Mouse (Mus musculus) bone marrow, adult 2 months (tissue): ENCODE results near the gene Magi2. TPM values are rescaled to one million over a fixed set of nuclear protein-coding genes. Genes with fewer than 3 reads are reported as not detected.

Experiments used
- H3K27ac ChIP-seq: fragments of 200-500 bp; 2 replicates; pipeline ENCODE4 v1.5.1; 2012; ENCODE audit warnings: low read depth, mild to moderate bottlenecking, control low read depth, inconsistent platforms, low read length; ENCODE audit not compliant: control insufficient read depth, poor library complexity, insufficient read depth
- H3K4me1 ChIP-seq: fragments of 200-500 bp; 2 replicates; pipeline ENCODE4 v1.6.1; 2011; ENCODE audit warnings: low read length; ENCODE audit not compliant: control insufficient read depth, insufficient read depth
- H3K4me3 ChIP-seq: fragments of 200-500 bp; replicated peaks from 2 replicates; pipeline ENCODE3; 2011; ENCODE audit warnings: mild to moderate bottlenecking, low read depth, low read length, control low read depth; ENCODE audit not compliant: control insufficient read depth
- CTCF ChIP-seq: fragments of 200-500 bp; IDR thresholded peaks from 2 replicates; pipeline ENCODE4 v1.5.1; 2011; ENCODE audit warnings: low read length, control low read depth; ENCODE audit not compliant: control insufficient read depth, insufficient read depth
- POLR2A ChIP-seq: fragments of 200-500 bp; IDR thresholded peaks from 2 replicates; pipeline ENCODE4 v1.6.1; 2011; ENCODE audit warnings: low read depth, mild to moderate bottlenecking, control low read depth, low read length, borderline replicate concordance; ENCODE audit not compliant: control insufficient read depth
- WGBS: fragments of 180-500 bp; shearing (Covaris S2); methylation state at CpG from one replicate; pipeline ENCODE4 v1.1.7; 2018; 5-methylcytosine and 5-hydroxymethylcytosine counted together
- polyA plus RNA-seq: library from polyadenylated mRNA; stranded (reverse); fragments of >200 nt; gene quantifications from 2 replicates; pipeline ENCODE4 v1.2.4, GENCODE M21; 2011; ENCODE audit warnings: low replicate concordance; ENCODE audit not compliant: missing spikeins, insufficient read depth, insufficient read length

Gene Magi2
- polyA plus RNA-seq, 1 experiment, result 0.47 TPM

DNA sequence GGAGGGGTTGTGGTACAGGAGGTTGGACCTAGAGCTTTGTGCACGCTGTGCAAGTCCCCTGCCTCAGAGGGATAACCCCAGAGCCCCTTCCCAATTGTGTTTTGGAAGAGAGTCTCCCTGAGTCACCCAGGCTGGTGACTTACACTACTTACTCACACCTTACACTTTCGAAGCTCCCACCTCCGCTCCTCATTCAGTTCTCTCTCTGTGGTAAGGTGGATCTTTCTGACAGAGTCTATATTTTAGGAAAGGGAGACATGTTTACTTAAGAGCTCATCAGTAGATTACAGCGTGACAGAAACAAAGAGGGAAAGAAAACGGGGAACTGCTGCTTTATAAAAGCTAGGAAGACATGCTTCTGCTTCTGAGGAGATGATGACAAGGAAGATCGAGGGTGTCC lies 1457.3 kb downstream of the Magi2 start:
- 72% methylated on average over 6 of the region's 6 CpGs for WGBS
- Histone ChIP-seq H3K4me3 (no peak overlapping the region), H3K4me1 (no peaks in the 10 kb centered on the region; the same call in 1 of the 2 replicates), H3K27ac (no peak overlapping the region)
- no peak for TF ChIP-seq POLR2A
- no peak for TF ChIP-seq CTCF

DNA sequence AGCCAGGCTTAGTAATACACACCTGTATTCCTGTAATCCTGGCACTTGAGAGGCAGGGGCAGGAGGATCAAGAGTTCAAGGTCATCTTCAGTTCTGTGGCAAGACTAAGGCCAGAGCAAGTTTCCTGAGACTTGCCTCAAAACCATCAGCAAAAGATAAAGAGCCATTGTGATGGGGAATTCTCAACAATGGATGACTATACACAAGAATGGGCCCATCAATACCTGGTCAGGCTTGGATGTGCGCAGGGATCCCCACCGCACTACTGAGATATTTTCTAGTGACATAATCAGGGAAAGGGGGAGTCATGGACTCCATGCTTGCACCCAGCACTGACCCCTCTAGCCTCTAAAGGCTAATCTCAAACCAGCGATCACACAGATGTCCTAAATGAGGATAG lies 1465.4 kb downstream of the Magi2 start:
- 87% methylated on average over 3 of the region's 3 CpGs for WGBS
- no peak overlapping the region for H3K4me3 ChIP-seq
- TF ChIP-seq CTCF (no peak), POLR2A (no peak)
- no peaks in the 10 kb centered on the region for H3K4me1 ChIP-seq
- H3K27ac ChIP-seq, result no peak overlapping the region

DNA sequence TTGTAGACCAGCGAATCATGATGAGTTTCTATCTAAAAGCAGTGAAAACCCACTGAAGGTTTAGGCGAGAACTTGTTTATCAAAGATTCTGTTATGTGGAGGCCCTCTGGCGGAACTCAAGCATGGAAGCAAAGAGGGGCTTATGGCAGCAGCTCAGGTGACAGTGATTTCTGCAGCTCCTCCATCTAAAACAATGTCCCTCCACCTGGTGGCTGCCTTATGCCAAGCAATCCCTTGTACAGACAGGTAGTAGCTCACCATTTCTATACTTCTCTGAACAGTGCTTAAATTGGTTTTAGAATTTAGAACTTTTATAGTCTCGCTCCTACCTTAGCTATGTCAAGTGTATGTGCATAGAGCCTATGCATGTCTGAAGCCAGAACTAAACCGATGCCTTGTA lies 1472.3 kb downstream of the Magi2 start:
- no peak overlapping the region for H3K4me3 ChIP-seq
- TF ChIP-seq POLR2A (no peak), CTCF (no peak)
- H3K4me1 ChIP-seq, result no peaks in the 10 kb centered on the region; the same call in 1 of the 2 replicates
- H3K27ac ChIP-seq, result no peak overlapping the region
- WGBS, result 81% methylated on average over 5 of the region's 5 CpGs

DNA sequence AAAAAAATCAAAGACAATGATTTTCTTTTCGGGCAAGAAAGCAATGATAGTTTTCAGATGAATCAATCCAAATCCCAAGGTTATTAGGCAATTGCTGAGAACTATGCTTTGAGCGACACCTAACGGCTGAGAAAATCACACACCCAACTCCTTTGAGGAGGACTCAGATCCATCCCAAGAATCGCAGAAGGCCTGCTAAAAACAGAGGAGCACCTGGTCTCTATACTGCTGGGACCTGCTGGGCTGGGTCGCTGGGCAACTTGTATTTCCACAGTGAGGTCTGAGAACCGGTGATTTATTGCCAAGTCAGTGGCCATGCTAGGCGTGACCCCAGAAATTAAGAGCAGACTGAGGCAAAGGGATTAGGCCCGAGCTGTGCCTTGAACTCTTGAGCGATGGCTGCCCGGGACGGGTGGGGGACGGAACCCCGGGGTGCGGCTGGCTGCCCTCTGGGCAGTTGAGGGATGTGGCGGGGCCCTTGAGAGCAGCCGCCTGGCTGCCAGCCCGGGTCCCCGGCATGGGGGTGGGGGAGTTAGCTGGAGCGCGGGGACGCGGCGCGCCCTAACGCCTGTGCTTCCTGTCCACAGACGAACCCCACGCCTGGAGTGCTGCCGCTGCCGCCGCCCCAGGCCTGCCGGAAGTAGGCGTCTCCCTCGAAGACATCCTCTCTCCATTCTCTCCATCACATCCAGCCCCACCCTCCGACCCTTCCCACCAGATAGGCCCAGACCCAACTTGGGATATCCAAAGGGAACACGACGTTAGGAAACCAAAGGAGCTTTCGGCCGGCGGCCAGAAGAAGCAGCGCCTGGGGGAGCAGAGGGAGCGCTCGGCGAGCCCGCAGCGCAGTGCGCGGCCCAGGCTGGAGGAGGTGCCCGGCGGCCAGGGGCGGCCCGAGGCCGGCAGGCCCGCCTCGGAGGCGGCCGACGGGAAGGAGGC lies 1474.9 kb downstream of the Magi2 start:
- TF ChIP-seq POLR2A (peak; percentile 34; the same call in 1 of the 2 replicates), CTCF (0 out of 2 replicates have a peak, but pooled peaks have one; percentile 16)
- peak overlapping the region; percentile 73 for H3K27ac ChIP-seq
- WGBS, result under 1% methylated on average over 55 of the region's 57 CpGs

DNA sequence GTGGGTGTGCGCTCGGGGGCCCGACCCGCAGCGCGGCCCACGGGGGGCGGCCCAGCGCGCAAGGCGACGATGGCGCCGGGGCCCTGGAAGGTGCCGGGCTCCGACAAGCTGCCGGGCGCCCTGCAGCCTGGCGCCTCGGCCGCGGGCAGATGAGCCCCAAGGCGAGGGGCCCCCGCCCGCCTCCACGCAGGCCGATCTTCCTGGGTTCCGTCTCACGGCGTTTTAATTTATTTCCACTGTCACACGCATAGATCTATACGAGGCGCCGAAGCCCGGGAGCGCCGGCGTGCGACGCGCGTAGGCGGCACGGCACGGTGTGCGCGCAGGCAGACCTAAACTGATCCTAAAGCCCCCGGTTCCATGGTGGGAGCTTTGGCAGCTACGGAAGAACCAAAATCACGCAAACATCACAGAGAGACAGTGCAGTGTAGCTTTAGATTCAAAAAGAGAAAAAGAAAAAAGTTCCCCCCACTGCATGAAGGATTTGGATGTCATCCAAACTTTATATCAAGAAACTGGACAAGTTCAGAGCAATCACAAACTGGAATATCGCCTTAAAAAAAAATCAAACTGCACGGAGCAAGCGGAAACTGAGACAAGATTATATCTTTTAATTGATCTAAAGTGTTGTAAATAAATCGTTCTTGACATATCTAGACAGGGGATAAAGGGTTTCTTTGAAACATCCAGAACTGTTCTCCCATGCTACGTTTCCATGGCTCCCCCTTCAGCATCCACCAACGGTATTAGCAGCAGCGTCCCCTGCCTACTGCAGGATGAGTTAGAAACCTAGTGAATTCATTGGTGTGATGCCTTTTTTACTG lies 1475.9 kb downstream of the Magi2 start:
- WGBS, result 1% methylated on average over 54 of the region's 57 CpGs
- Histone ChIP-seq H3K4me1 (no peaks in the 10 kb centered on the region; the same call in 1 of the 2 replicates), H3K4me3 (peak overlapping the region; percentile 78), H3K27ac (peak overlapping the region; percentile 73)
- TF ChIP-seq CTCF (no peak), POLR2A (no peak)

More for the DNA sequence above, 1474.9 kb downstream of the Magi2 start:
- Histone ChIP-seq H3K4me3 (peak overlapping the region; percentile 78), H3K4me1 (no peaks in the 10 kb centered on the region; the same call in 1 of the 2 replicates)

DNA sequence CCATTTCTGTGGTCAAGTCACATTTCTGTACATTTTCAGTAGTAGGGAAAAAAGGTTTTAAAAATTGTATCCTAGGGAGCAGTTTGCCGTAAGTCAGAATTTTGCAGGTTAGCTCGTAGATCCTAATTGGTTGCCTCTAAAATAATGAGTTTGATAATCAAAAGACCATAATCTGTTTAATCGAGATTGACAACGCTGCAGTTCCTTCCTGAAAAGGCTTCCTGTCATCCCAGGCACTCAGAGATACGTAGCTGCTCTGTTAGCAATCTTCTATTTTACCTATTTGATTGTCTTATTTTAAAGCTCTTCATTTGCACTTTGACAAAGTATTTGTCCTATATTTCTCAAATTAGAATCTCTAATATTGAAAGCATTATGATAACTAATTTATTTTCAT lies 1476.5 kb downstream of the Magi2 start:
- Histone ChIP-seq H3K27ac (no peak overlapping the region), H3K4me3 (no peak overlapping the region), H3K4me1 (no peaks in the 10 kb centered on the region; the same call in 1 of the 2 replicates)
- no peak for TF ChIP-seq POLR2A
- TF ChIP-seq CTCF, result no peak
- WGBS, result 43% methylated on average over 5 of the region's 5 CpGs

DNA sequence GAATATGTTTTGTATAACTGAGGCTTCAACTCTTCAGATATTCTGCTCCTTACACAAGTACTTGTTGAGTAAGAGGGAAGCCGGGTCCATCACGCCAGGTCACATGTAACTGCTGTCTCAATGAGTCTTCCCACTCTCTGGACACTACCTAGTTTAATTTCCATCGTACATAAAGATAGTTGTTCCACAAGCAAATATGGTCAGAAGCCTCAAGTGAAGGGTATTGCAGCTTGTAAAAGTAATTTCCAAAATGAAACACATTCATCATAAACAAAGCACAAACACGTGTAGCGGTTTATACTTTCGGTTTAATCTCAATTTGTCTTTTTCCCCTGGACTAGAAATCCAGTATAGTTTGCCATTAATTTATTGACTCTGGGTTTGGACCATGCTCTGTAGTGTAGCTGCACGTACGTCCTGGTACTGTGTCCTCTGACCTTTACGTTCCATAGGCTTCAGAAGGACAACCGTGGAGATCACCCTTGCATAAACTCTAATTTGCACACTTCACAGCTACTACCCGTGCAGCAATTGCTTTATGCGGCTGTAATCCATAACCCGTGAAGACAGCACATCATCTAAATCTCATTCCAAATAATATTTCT lies 1477.2 kb downstream of the Magi2 start:
- 81% methylated on average over 13 of the region's 13 CpGs for WGBS

More for the DNA sequence above, 1477.2 kb downstream of the Magi2 start:
- TF ChIP-seq POLR2A (no peak), CTCF (no peak)
- Histone ChIP-seq H3K4me1 (no peaks in the 10 kb centered on the region; the same call in 1 of the 2 replicates), H3K27ac (no peak overlapping the region), H3K4me3 (no peak overlapping the region)
